Mouse (Mus musculus): Measurements from ENCODE around the gene Gtpbp8. TPM values are rescaled to one million over a fixed set of nuclear protein-coding genes. Genes with fewer than 3 reads are reported as not detected.

The Gtpbp8 gene
- polyA plus RNA-seq, 1 experiment = 34.8 TPM

- Histone ChIP-seq H3K4me3 (ENCODE audit: insufficient read depth, low read depth, low read length) (no peak overlapping the region), H3K4me1 (ENCODE audit: control insufficient read depth, insufficient read depth, insufficient read length, low read length) (no peaks in the 10 kb centered on the region; the same call in 1 of the 2 replicates), H3K27ac (replicated peaks; ENCODE audit: low read depth, low read length) (no peak overlapping the region)
Observed at GRCm38 (mm10) chr16:44748007-44748406, 1.8 kb upstream of the Gtpbp8 start.

- Histone ChIP-seq H3K4me3 (ENCODE audit: insufficient read depth, low read depth, low read length) (peak overlapping the region; percentile 91), H3K4me1 (ENCODE audit: control insufficient read depth, insufficient read depth, insufficient read length, low read length) (no peaks in the 10 kb centered on the region; the same call in 1 of the 2 replicates), H3K27ac (replicated peaks; ENCODE audit: low read depth, low read length) (peak overlapping the region; percentile 94)
Observed at GRCm38 (mm10) chr16:44745471-44745865, 695 bp downstream of the Gtpbp8 start.

GRCm38 (mm10) chr16:44742753-44743152 lies 3.4 kb downstream of the Gtpbp8 start:
- no peak overlapping the region for H3K4me3 ChIP-seq (ENCODE audit: insufficient read depth, low read depth, low read length)
- H3K4me1 ChIP-seq (ENCODE audit: control insufficient read depth, insufficient read depth, insufficient read length, low read length) = no peaks in the 10 kb centered on the region; the same call in 1 of the 2 replicates
- H3K27ac ChIP-seq (replicated peaks; ENCODE audit: low read depth, low read length) = no peak overlapping the region

- no peak overlapping the region for H3K4me3 ChIP-seq (ENCODE audit: insufficient read depth, low read depth, low read length)
- H3K27ac ChIP-seq (replicated peaks; ENCODE audit: low read depth, low read length) = no peak overlapping the region
- no peaks in the 10 kb centered on the region for H3K4me1 ChIP-seq (ENCODE audit: control insufficient read depth, insufficient read depth, insufficient read length, low read length)
Observed at GRCm38 (mm10) chr16:44736118-44736517, 10.0 kb downstream of the Gtpbp8 start.

GRCm38 (mm10) chr16:44735676-44736075 lies 10.5 kb downstream of the Gtpbp8 start:
- no peaks in the 10 kb centered on the region for H3K4me1 ChIP-seq (ENCODE audit: control insufficient read depth, insufficient read depth, insufficient read length, low read length)
- H3K27ac ChIP-seq (replicated peaks; ENCODE audit: low read depth, low read length) = no peak overlapping the region
- H3K4me3 ChIP-seq (ENCODE audit: insufficient read depth, low read depth, low read length) = no peak overlapping the region

GRCm38 (mm10) chr16:44734059-44734458 lies 12.1 kb downstream of the Gtpbp8 start:
- Histone ChIP-seq H3K4me3 (ENCODE audit: insufficient read depth, low read depth, low read length) (no peak overlapping the region), H3K4me1 (ENCODE audit: control insufficient read depth, insufficient read depth, insufficient read length, low read length) (no peaks in the 10 kb centered on the region), H3K27ac (replicated peaks; ENCODE audit: low read depth, low read length) (no peak overlapping the region)

- no peak overlapping the region for H3K27ac ChIP-seq (replicated peaks; ENCODE audit: low read depth, low read length)
- H3K4me3 ChIP-seq (ENCODE audit: insufficient read depth, low read depth, low read length) = no peak overlapping the region
- H3K4me1 ChIP-seq (ENCODE audit: control insufficient read depth, insufficient read depth, insufficient read length, low read length) = no peaks in the 10 kb centered on the region; the same call in 1 of the 2 replicates
Observed at GRCm38 (mm10) chr16:44727525-44727924, 18.6 kb downstream of the Gtpbp8 start.

- Histone ChIP-seq H3K4me1 (ENCODE audit: control insufficient read depth, insufficient read depth, insufficient read length, low read length) (no peaks in the 10 kb centered on the region; the same call in 1 of the 2 replicates), H3K4me3 (ENCODE audit: insufficient read depth, low read depth, low read length) (peak overlapping the region; percentile 96), H3K27ac (replicated peaks; ENCODE audit: low read depth, low read length) (no peak overlapping the region)
Observed at GRCm38 (mm10) chr16:44725286-44726223, 20.6 kb downstream of the Gtpbp8 start.

- peak overlapping the region; percentile 78 for H3K27ac ChIP-seq (replicated peaks; ENCODE audit: low read depth, low read length)
Observed at GRCm38 (mm10) chr16:44724847-44725246, 21.3 kb downstream of the Gtpbp8 start.

GRCm38 (mm10) chr16:44724083-44724787 lies 21.9 kb downstream of the Gtpbp8 start, which contains the start of gene Nepro:
Gene Nepro, plus strand, starts transcription at chr16:44724301.
- no peaks in the 10 kb centered on the region; the same call in 1 of the 2 replicates for H3K4me1 ChIP-seq (ENCODE audit: control insufficient read depth, insufficient read depth, insufficient read length, low read length)
- H3K27ac ChIP-seq (replicated peaks; ENCODE audit: low read depth, low read length) = peak within 1 kb of the TSS; percentile 92
- peak within 1 kb of the TSS; percentile 96 for H3K4me3 ChIP-seq (ENCODE audit: insufficient read depth, low read depth, low read length)

More at GRCm38 (mm10) chr16:44724847-44725246, 21.3 kb downstream of the Gtpbp8 start:
- peak overlapping the region; percentile 96 for H3K4me3 ChIP-seq (ENCODE audit: insufficient read depth, low read depth, low read length)
- no peaks in the 10 kb centered on the region; the same call in 1 of the 2 replicates for H3K4me1 ChIP-seq (ENCODE audit: control insufficient read depth, insufficient read depth, insufficient read length, low read length)

- H3K27ac ChIP-seq (replicated peaks; ENCODE audit: low read depth, low read length) = no peak overlapping the region
- no peak overlapping the region for H3K4me3 ChIP-seq (ENCODE audit: insufficient read depth, low read depth, low read length)
Observed at GRCm38 (mm10) chr16:44722666-44723065, 23.5 kb downstream of the Gtpbp8 start.

GRCm38 (mm10) chr16:44720518-44720917 lies 25.6 kb downstream of the Gtpbp8 start:
- H3K4me1 ChIP-seq (ENCODE audit: control insufficient read depth, insufficient read depth, insufficient read length, low read length) = peaks cover 2% of the 10 kb centered on the region; the same call in 1 of the 2 replicates
- H3K27ac ChIP-seq (replicated peaks; ENCODE audit: low read depth, low read length) = no peak overlapping the region
- H3K4me3 ChIP-seq (ENCODE audit: insufficient read depth, low read depth, low read length) = no peak overlapping the region

More at GRCm38 (mm10) chr16:44722666-44723065, 23.5 kb downstream of the Gtpbp8 start:
- H3K4me1 ChIP-seq (ENCODE audit: control insufficient read depth, insufficient read depth, insufficient read length, low read length) = no peaks in the 10 kb centered on the region; the same call in 1 of the 2 replicates

- Histone ChIP-seq H3K27ac (replicated peaks; ENCODE audit: low read depth, low read length) (no peak overlapping the region), H3K4me3 (ENCODE audit: insufficient read depth, low read depth, low read length) (no peak overlapping the region), H3K4me1 (ENCODE audit: control insufficient read depth, insufficient read depth, insufficient read length, low read length) (peaks cover 2% of the 10 kb centered on the region; the same call in 1 of the 2 replicates)
Observed at GRCm38 (mm10) chr16:44719349-44719748, 26.8 kb downstream of the Gtpbp8 start.

GRCm38 (mm10) chr16:44717838-44718237 lies 28.3 kb downstream of the Gtpbp8 start:
- no peak overlapping the region for H3K4me3 ChIP-seq (ENCODE audit: insufficient read depth, low read depth, low read length)
- peaks cover 2% of the 10 kb centered on the region; the same call in 1 of the 2 replicates for H3K4me1 ChIP-seq (ENCODE audit: control insufficient read depth, insufficient read depth, insufficient read length, low read length)
- no peak overlapping the region for H3K27ac ChIP-seq (replicated peaks; ENCODE audit: low read depth, low read length)

GRCm38 (mm10) chr16:44717141-44717634 lies 29.0 kb downstream of the Gtpbp8 start:
- Histone ChIP-seq H3K4me3 (ENCODE audit: insufficient read depth, low read depth, low read length) (no peak overlapping the region), H3K27ac (replicated peaks; ENCODE audit: low read depth, low read length) (no peak overlapping the region), H3K4me1 (ENCODE audit: control insufficient read depth, insufficient read depth, insufficient read length, low read length) (peaks cover 2% of the 10 kb centered on the region; the same call in 1 of the 2 replicates)
